ENCODE assay signal across 8 mouse cellular contexts in genomic region chr17:26462634-26463170, GRCm38 (mm10). TPM values are rescaled to one million over a fixed set of nuclear protein-coding genes. Genes with fewer than 3 reads are reported as not detected.
DNase-seq lines count a peak whose midpoint lies in the region; ATAC-seq lines count a peak whose summit lies in the region.

No protein-coding gene starts in this region.

- 0 out of 2 replicates have a peak, but pooled peaks cover 7% of the 10 kb centered on the region for H3K27me3 ChIP-seq in liver, embryonic 13.5 days

- no peaks in the 10 kb centered on the region for H3K9me3 ChIP-seq in liver, embryonic 13.5 days (replicated peaks)

- no peak overlapping the region for H3K9ac ChIP-seq in liver, embryonic 13.5 days

- H3K4me1 ChIP-seq in liver, embryonic 13.5 days (replicated peaks): peaks cover 9% of the 10 kb centered on the region; the same call in 1 of the 2 replicates

- no peak overlapping the region for H3K4me2 ChIP-seq in liver, embryonic 13.5 days

- H3K4me3 ChIP-seq in liver, embryonic 13.5 days (replicated peaks): no peak overlapping the region

- 27% methylated on average over 12 of the region's 12 CpGs for WGBS in liver, embryonic 13.5 days (ENCODE audit: insufficient replicate concordance)

- H3K27ac ChIP-seq in liver, embryonic 13.5 days: no peak overlapping the region

- ATAC-seq in liver, embryonic 13.5 days (ENCODE audit: low read depth): no peak

- no peaks in the 10 kb centered on the region for H3K36me3 ChIP-seq in liver, embryonic 13.5 days

- peak; percentile 81 for DNase-seq in B cell, adult 2 months
- peak; percentile 60 for DNase-seq in T-cell, adult 2 months (ENCODE audit: low spot score)
- DNase-seq in cerebellum, adult 9-11 months: peak; percentile 78
- peak; percentile 83 for DNase-seq in gastrocnemius, postnatal 10 days
- DNase-seq in kidney, adult 9 months: peak; percentile 86
- DNase-seq in liver, embryonic 13.5 days: peak; percentile 57
- DNase-seq in retina, adult 2 months (ENCODE audit: low read depth, low spot score): peak; percentile 57
- DNase-seq in thymus, postnatal 36 days: peak; percentile 62 to 72

RNA-seq across cellular contexts. Expression of gene Neurl1b, which starts 48.1 kb away (rescaled TPM):
- total RNA-seq in gastrocnemius, postnatal 10 days (2021): 10 to 100 TPM; 11.6 to 12.7 TPM
- polyA plus RNA-seq in liver, embryonic 13.5 days (2015; fragmentation: Nextera tagmentation; extraction: Ambion mirVana): 0.03 and 0.06 TPM in 2 replicates
